Mouse (Mus musculus): ENCODE measurements around the gene Irx6.

- TF ChIP-seq CTCF (IDR thresholded peaks at IDR 0.05; ENCODE audit: borderline replicate concordance, extremely low read depth, insufficient read depth, insufficient read length) (no peak), POLR2A (IDR thresholded peaks at IDR 0.05; ENCODE audit: borderline replicate concordance, extremely low read depth, insufficient read depth, insufficient read length, poor library complexity, severe bottlenecking) (no peak)
These were observed at the start of gene Irx6 for GRCm38 (mm10) chr8:92674244-92675128.

All from brain, embryonic 14.5 days (tissue).